Mouse (Mus musculus): ENCODE measurements around the gene Klhl5. TPM values are rescaled to one million over a fixed set of nuclear protein-coding genes. Genes with fewer than 3 reads are reported as not detected.
"Not testable (repeated sequence)": the region's sequence is repeated elsewhere in the genome, so short reads cannot be mapped to it uniquely, and the experiment has no call there.

Gene Klhl5
- total RNA-seq, 2 experiments from 2014 or later = 47.5 to 74.9 TPM

- ATAC-seq (ENCODE audit: poor library complexity, severe bottlenecking) = no peak
These were observed 11.3 kb upstream of the Klhl5 start for GRCm38 (mm10) chr5:65096082-65096481.

GRCm38 (mm10) chr5:65096805-65097204, 10.5 kb upstream of the Klhl5 start:
- no peak for ATAC-seq (ENCODE audit: poor library complexity, severe bottlenecking)

GRCm38 (mm10) chr5:65097457-65097856, 9.9 kb upstream of the Klhl5 start:
- no peak for ATAC-seq (ENCODE audit: poor library complexity, severe bottlenecking)

- ATAC-seq (ENCODE audit: poor library complexity, severe bottlenecking) = no peak
These were observed 7.3 kb upstream of the Klhl5 start for GRCm38 (mm10) chr5:65100002-65100401.

GRCm38 (mm10) chr5:65101209-65101608, 6.1 kb upstream of the Klhl5 start:
- ATAC-seq (ENCODE audit: poor library complexity, severe bottlenecking) = no peak

- peak; percentile 80 for ATAC-seq (ENCODE audit: poor library complexity, severe bottlenecking)
These were observed 5.7 kb upstream of the Klhl5 start for GRCm38 (mm10) chr5:65101621-65102020.

- peak; percentile 9 for ATAC-seq (ENCODE audit: poor library complexity, severe bottlenecking)
These were observed 5.2 kb upstream of the Klhl5 start for GRCm38 (mm10) chr5:65102026-65102640.

GRCm38 (mm10) chr5:65102641-65103042, 4.7 kb upstream of the Klhl5 start:
- peak; percentile 61 for ATAC-seq (ENCODE audit: poor library complexity, severe bottlenecking)

GRCm38 (mm10) chr5:65107773-65108432, 564 bp downstream of the Klhl5 start:
- peak; percentile 74 for ATAC-seq (ENCODE audit: poor library complexity, severe bottlenecking)

GRCm38 (mm10) chr5:65112225-65112624, 4.9 kb downstream of the Klhl5 start:
- not testable (repeated sequence) for ATAC-seq (ENCODE audit: poor library complexity, severe bottlenecking)

- ATAC-seq (ENCODE audit: poor library complexity, severe bottlenecking) = no peak
These were observed 6.0 kb downstream of the Klhl5 start for GRCm38 (mm10) chr5:65113323-65113722.

GRCm38 (mm10) chr5:65116789-65117188, 9.4 kb downstream of the Klhl5 start:
- ATAC-seq (ENCODE audit: poor library complexity, severe bottlenecking) = peak; percentile 33; the same call in 1 of the 2 replicates

- ATAC-seq (ENCODE audit: poor library complexity, severe bottlenecking) = peak; percentile 28; the same call in 1 of the 2 replicates
These were observed 12.2 kb downstream of the Klhl5 start for GRCm38 (mm10) chr5:65119495-65119894.

- peak; percentile 86 for ATAC-seq (ENCODE audit: poor library complexity, severe bottlenecking)
These were observed 12.6 kb downstream of the Klhl5 start for GRCm38 (mm10) chr5:65119918-65120317.

- ATAC-seq (ENCODE audit: poor library complexity, severe bottlenecking) = no peak
These were observed 15.3 kb downstream of the Klhl5 start for GRCm38 (mm10) chr5:65122616-65123015.

GRCm38 (mm10) chr5:65126137-65126536, 18.8 kb downstream of the Klhl5 start:
- no peak for ATAC-seq (ENCODE audit: poor library complexity, severe bottlenecking)

- no peak for ATAC-seq (ENCODE audit: poor library complexity, severe bottlenecking)
These were observed 21.1 kb downstream of the Klhl5 start for GRCm38 (mm10) chr5:65128481-65128880.

GRCm38 (mm10) chr5:65130528-65131210, 23.3 kb downstream of the Klhl5 start:
- ATAC-seq (ENCODE audit: poor library complexity, severe bottlenecking) = no peak

GRCm38 (mm10) chr5:65131211-65131879, 24.0 kb downstream of the Klhl5 start:
- ATAC-seq (ENCODE audit: poor library complexity, severe bottlenecking) = no peak

- ATAC-seq (ENCODE audit: poor library complexity, severe bottlenecking) = 0 out of 2 replicates have a peak, but pooled peaks have one; percentile 27
These were observed 28.8 kb downstream of the Klhl5 start for GRCm38 (mm10) chr5:65136159-65136558.

- ATAC-seq (ENCODE audit: poor library complexity, severe bottlenecking) = no peak
These were observed 29.7 kb downstream of the Klhl5 start for GRCm38 (mm10) chr5:65137073-65137472.
